Mouse (Mus musculus): Measurements from ENCODE around the gene Peak1. TPM values are rescaled to one million over a fixed set of nuclear protein-coding genes. Genes with fewer than 3 reads are reported as not detected.

Peak1 gene
- total and polyA plus RNA-seq, 2 experiments from 2014 or later, result 4.1 to 7.7 TPM

GRCm38 (mm10) chr9:56217386-56217785 lies 200.5 kb downstream of the Peak1 start:
- TF ChIP-seq CTCF (IDR thresholded peaks at IDR 0.05; ENCODE audit: low read depth), result no peak
- Histone ChIP-seq H3K27me3 (ENCODE audit: insufficient read depth, low read length) (no peaks in the 10 kb centered on the region), H3K9me3 (ENCODE audit: low read length) (no peaks in the 10 kb centered on the region), H3K4me2 (ENCODE audit: low read depth) (no peak overlapping the region), H3K4me1 (ENCODE audit: insufficient read depth) (peaks cover 7% of the 10 kb centered on the region; the same call in 1 of the 2 replicates), H3K36me3 (ENCODE audit: insufficient read depth) (no peaks in the 10 kb centered on the region), H3K9ac (no peak overlapping the region), H3K27ac (ENCODE audit: low read depth, low read length) (no peak overlapping the region), H3K4me3 (ENCODE audit: low read depth, low read length) (no peak overlapping the region)
- WGBS, result 75% methylated on average over 1 of the region's 1 CpGs
- DNase-seq, result no peak
- no peak for ATAC-seq

- Histone ChIP-seq H3K4me2 (ENCODE audit: low read depth) (peak overlapping the region; percentile 55), H3K27ac (ENCODE audit: low read depth, low read length) (no peak overlapping the region), H3K9me3 (ENCODE audit: low read length) (no peaks in the 10 kb centered on the region), H3K27me3 (ENCODE audit: insufficient read depth, low read length) (no peaks in the 10 kb centered on the region), H3K4me3 (ENCODE audit: low read depth, low read length) (peak overlapping the region; percentile 21), H3K4me1 (ENCODE audit: insufficient read depth) (peaks cover 7% of the 10 kb centered on the region; the same call in 1 of the 2 replicates), H3K9ac (peak overlapping the region; percentile 46), H3K36me3 (ENCODE audit: insufficient read depth) (no peaks in the 10 kb centered on the region)
- DNase-seq (peak; percentile 84), ATAC-seq (peak; percentile 88)
- WGBS, result 5% methylated on average over 11 of the region's 11 CpGs
- TF ChIP-seq CTCF (IDR thresholded peaks at IDR 0.05; ENCODE audit: low read depth), result peak; percentile 96
These were observed 204.2 kb downstream of the Peak1 start for GRCm38 (mm10) chr9:56213451-56214291.

- Histone ChIP-seq H3K9me3 (ENCODE audit: low read length) (no peaks in the 10 kb centered on the region), H3K4me1 (ENCODE audit: insufficient read depth) (peaks cover 4% of the 10 kb centered on the region; the same call in 1 of the 2 replicates), H3K9ac (no peak overlapping the region), H3K4me2 (ENCODE audit: low read depth) (no peak overlapping the region), H3K36me3 (ENCODE audit: insufficient read depth) (no peaks in the 10 kb centered on the region), H3K4me3 (ENCODE audit: low read depth, low read length) (no peak overlapping the region), H3K27ac (ENCODE audit: low read depth, low read length) (no peak overlapping the region), H3K27me3 (ENCODE audit: insufficient read depth, low read length) (no peaks in the 10 kb centered on the region)
- no peak for DNase-seq
- ATAC-seq, result no peak
- 82% methylated on average over 8 of the region's 8 CpGs for WGBS
- TF ChIP-seq CTCF (IDR thresholded peaks at IDR 0.05; ENCODE audit: low read depth), result no peak
These were observed 209.1 kb downstream of the Peak1 start for GRCm38 (mm10) chr9:56208817-56209216.

- ATAC-seq (no peak), DNase-seq (no peak)
- no peak overlapping the region for H3K4me3 ChIP-seq (ENCODE audit: low read depth, low read length)
- no peak overlapping the region for H3K27ac ChIP-seq (ENCODE audit: low read depth, low read length)
- no peak for TF ChIP-seq CTCF (IDR thresholded peaks at IDR 0.05; ENCODE audit: low read depth)
- WGBS, result 84% methylated on average over 5 of the region's 5 CpGs
- H3K4me2 ChIP-seq (ENCODE audit: low read depth), result no peak overlapping the region
- no peaks in the 10 kb centered on the region for H3K4me1 ChIP-seq (ENCODE audit: insufficient read depth)
- H3K9me3 ChIP-seq (ENCODE audit: low read length), result no peaks in the 10 kb centered on the region
- no peaks in the 10 kb centered on the region for H3K36me3 ChIP-seq (ENCODE audit: insufficient read depth)
- no peak overlapping the region for H3K9ac ChIP-seq
- H3K27me3 ChIP-seq (ENCODE audit: insufficient read depth, low read length), result no peaks in the 10 kb centered on the region
These were observed 210.4 kb downstream of the Peak1 start for GRCm38 (mm10) chr9:56207516-56207915.

GRCm38 (mm10) chr9:56207083-56207482 lies 210.8 kb downstream of the Peak1 start:
- H3K4me2 ChIP-seq (ENCODE audit: low read depth), result no peak overlapping the region
- H3K4me3 ChIP-seq (ENCODE audit: low read depth, low read length), result no peak overlapping the region
- no peak for ATAC-seq
- no peak for TF ChIP-seq CTCF (IDR thresholded peaks at IDR 0.05; ENCODE audit: low read depth)
- WGBS, result 92% methylated on average over 10 of the region's 10 CpGs
- no peak overlapping the region for H3K27ac ChIP-seq (ENCODE audit: low read depth, low read length)
- H3K9me3 ChIP-seq (ENCODE audit: low read length), result no peaks in the 10 kb centered on the region
- no peak for DNase-seq
- no peaks in the 10 kb centered on the region for H3K4me1 ChIP-seq (ENCODE audit: insufficient read depth)
- no peak overlapping the region for H3K9ac ChIP-seq
- no peaks in the 10 kb centered on the region for H3K27me3 ChIP-seq (ENCODE audit: insufficient read depth, low read length)
- H3K36me3 ChIP-seq (ENCODE audit: insufficient read depth), result no peaks in the 10 kb centered on the region

- H3K9me3 ChIP-seq (ENCODE audit: low read length), result no peaks in the 10 kb centered on the region
- H3K4me3 ChIP-seq (ENCODE audit: low read depth, low read length), result no peak overlapping the region
- H3K4me2 ChIP-seq (ENCODE audit: low read depth), result no peak overlapping the region
- ATAC-seq (no peak), DNase-seq (no peak)
- no peak overlapping the region for H3K9ac ChIP-seq
- no peaks in the 10 kb centered on the region; the same call in 1 of the 2 replicates for H3K27me3 ChIP-seq (ENCODE audit: insufficient read depth, low read length)
- WGBS, result 80% methylated on average over 11 of the region's 11 CpGs
- no peak for TF ChIP-seq CTCF (IDR thresholded peaks at IDR 0.05; ENCODE audit: low read depth)
- no peaks in the 10 kb centered on the region for H3K4me1 ChIP-seq (ENCODE audit: insufficient read depth)
- H3K36me3 ChIP-seq (ENCODE audit: insufficient read depth), result no peaks in the 10 kb centered on the region
- H3K27ac ChIP-seq (ENCODE audit: low read depth, low read length), result no peak overlapping the region
These were observed 212.5 kb downstream of the Peak1 start for GRCm38 (mm10) chr9:56205336-56205735.

GRCm38 (mm10) chr9:56204316-56204715 lies 213.6 kb downstream of the Peak1 start:
- no peak overlapping the region for H3K4me2 ChIP-seq (ENCODE audit: low read depth)
- ATAC-seq, result no peak
- H3K9me3 ChIP-seq (ENCODE audit: low read length), result no peaks in the 10 kb centered on the region
- DNase-seq, result no peak
- no peak for TF ChIP-seq CTCF (IDR thresholded peaks at IDR 0.05; ENCODE audit: low read depth)
- no peak overlapping the region for H3K4me3 ChIP-seq (ENCODE audit: low read depth, low read length)
- no peak overlapping the region for H3K27ac ChIP-seq (ENCODE audit: low read depth, low read length)
- no peaks in the 10 kb centered on the region; the same call in 1 of the 2 replicates for H3K27me3 ChIP-seq (ENCODE audit: insufficient read depth, low read length)
- no peak overlapping the region for H3K9ac ChIP-seq
- H3K36me3 ChIP-seq (ENCODE audit: insufficient read depth), result no peaks in the 10 kb centered on the region
- H3K4me1 ChIP-seq (ENCODE audit: insufficient read depth), result no peaks in the 10 kb centered on the region
- 90% methylated on average over 4 of the region's 4 CpGs for WGBS

Data from forebrain, postnatal 0 days (tissue).